Mouse (Mus musculus) gastrocnemius, postnatal 14 days (tissue): ENCODE data around the gene Bbx. TPM values are rescaled to one million over a fixed set of nuclear protein-coding genes. Genes with fewer than 3 reads are reported as not detected.

Experiments used
- DNase-seq: peaks from one replicate; pipeline ENCODE4 v3.0.0; 2021; ENCODE audit warnings: mixed read lengths
- intact Hi-C: fragments of 180-260 bp; cut with DNase I; formaldehyde crosslinking; loops from one replicate; pipeline ENCODE4 v1.15.1; 2025; ENCODE audit warnings: low total_unique reads
- total RNA-seq, 2 experiments: library from RNA; stranded (reverse); gene quantifications; 2 replicates each; pipeline ENCODE4 v1.2.3; 2021

Bbx gene
- total RNA-seq, 2 experiments from 2014 or later: 8.4 to 8.5 TPM

DNA sequence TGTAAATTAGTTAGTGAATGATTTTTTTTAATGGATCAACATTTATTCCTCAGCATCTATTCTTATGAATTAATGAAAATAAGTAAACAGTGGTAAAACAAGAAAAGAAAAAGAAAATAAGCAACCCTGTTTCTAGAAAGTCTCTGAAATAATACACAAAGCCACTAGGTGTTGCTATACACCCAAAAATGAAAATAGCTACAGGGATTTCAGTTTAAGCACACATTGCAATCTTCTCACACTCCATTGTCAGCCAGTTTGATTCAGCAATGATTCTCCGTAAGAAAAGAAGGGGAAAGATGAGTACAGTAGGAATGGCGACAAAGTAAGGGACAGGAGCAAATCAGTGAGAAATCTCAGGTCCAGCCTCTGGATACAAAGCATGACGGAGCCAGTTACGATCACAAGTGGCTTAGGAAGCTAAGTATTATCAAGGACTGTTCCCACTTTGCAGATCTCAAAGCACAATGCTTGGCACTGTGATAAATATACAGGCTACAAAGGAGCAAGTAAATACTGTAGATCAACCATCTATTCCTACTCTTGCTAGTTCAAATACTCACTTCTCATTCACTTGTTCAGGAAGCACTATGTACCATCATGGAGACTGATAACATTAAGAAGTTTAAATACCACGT lies 177.5 kb downstream of the Bbx start:
- intact Hi-C loops: loop anchor here (10.0 kb wide), 1 partner anchor 50 kb away; no protein-coding TSS in a partner anchor
- no peak for DNase-seq

DNA sequence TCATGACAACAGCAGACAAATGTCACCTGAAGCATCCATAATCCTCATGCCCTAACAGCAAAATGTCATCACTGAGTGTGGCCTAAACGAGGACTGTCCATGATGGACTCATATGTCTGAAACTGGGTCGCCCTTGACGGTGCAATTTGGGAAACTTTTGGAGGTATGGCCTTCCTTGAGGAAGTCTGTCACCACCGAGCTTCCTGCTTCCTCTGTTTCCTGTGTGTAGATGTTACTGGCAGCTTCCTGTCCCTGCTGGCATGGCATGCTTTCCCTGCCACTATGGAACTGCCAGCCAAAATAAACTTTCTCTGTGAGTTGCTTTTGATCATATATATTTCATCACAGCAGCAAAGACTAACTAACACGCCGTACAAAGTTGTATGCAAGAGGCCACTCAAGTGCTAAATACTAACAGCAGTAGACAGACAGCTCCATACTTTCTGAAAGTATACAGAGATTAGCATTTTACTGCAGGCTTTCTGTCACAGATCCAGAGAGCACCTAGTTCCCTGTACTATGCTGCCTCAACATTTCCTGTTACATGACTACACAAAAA lies 180.7 kb downstream of the Bbx start:
- intact Hi-C loops: loop anchor here (10.0 kb wide), 1 partner anchor 53 kb away; no protein-coding TSS in a partner anchor
- DNase-seq: no peak

- intact Hi-C loops: loop anchor here (10.0 kb wide), 1 partner anchor 54 kb away; no protein-coding TSS in a partner anchor
- no peak for DNase-seq
Observed at GRCm38 (mm10) chr16:50250469-50250868, 181.7 kb downstream of the Bbx start.

GRCm38 (mm10) chr16:50249036-50249435 lies 183.2 kb downstream of the Bbx start:
- intact Hi-C loops: no loop called here
- DNase-seq: no peak

DNA sequence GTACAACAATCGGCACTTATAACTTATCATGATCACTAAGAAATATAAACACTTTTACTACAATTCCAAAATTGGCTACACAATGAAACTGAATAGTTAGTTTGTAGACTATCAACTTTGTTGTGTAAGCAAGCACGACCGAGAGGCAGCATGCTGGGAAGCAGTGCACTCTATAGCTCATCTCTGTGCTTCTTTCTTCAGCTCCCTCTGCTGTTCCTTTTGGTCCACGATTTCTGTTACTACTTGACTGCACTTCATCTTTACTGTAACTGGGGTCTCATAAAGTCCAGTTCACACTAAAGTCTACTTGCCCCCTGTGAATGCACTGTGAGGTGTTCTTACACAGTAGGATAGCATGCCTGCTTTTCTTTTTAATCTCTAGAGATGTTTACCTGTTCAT lies 189.7 kb downstream of the Bbx start:
- no peak for DNase-seq
- intact Hi-C loops: no loop called here

DNA sequence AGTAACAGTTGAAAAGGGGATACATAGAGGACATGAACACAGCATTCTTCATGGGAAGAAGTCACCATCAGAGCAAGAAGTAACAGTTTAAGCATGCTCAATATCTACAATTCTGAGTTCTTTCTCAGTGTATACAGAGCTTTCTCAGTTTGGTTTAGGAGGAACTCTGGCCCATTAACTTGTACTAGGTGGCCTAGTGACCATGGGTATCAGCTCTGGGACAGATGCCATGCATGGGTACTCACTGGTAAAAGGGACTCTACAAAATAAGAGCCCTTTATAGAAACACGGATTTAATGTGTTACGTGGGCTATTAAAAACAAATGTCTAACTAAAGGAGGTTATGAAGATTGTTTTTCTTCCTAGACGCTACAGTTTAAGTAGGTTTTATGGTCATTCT lies 190.6 kb downstream of the Bbx start:
- DNase-seq: no peak
- intact Hi-C loops: no loop called here

DNA sequence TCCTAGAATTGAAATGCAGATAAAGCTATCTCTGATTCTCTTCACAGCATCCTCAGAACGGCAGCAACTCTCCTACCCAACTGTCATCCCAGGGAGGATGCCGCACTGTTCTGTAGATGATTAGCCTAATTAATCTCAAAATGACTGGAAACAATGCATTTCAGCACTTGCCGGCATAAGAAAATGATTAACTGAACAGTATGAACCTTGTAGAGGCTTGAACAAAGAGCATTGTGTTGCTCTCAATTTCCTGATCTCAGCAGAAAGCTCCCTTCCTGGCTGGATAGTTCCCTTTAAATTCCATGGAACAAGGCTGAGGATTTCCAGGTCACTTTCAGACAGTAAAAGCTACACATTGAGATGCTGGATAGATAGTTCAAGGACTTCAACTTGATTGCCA lies 197.0 kb downstream of the Bbx start:
- intact Hi-C loops: no loop called here

DNA sequence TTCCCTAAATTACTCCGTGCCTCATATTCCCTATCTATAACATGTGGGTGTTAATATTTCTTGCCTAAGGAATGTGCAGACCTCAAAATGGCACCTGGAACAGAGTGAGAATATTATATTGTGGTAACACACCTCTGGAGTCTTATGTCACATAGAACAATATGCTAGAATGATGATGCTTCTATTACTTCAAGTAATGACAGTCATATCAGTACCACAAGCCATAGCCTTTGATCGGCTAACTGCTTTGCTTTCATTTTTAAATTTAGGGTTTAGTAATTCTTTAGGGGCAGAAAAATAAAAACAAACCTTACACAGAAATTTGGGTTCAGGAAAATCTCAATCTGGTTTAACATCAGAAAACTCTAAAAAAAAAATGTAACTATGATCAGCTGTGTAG lies 201.6 kb downstream of the Bbx start:
- no peak for DNase-seq
- intact Hi-C loops: no loop called here

More for the DNA sequence above, 197.0 kb downstream of the Bbx start:
- no peak for DNase-seq

GRCm38 (mm10) chr16:50228833-50229232 lies 203.4 kb downstream of the Bbx start:
- DNase-seq: no peak
- intact Hi-C loops: no loop called here

- intact Hi-C loops: no loop called here
- DNase-seq: no peak
Observed at GRCm38 (mm10) chr16:50226274-50226673, 205.9 kb downstream of the Bbx start.

- intact Hi-C loops: no loop called here
Observed at GRCm38 (mm10) chr16:50224946-50225345, 207.2 kb downstream of the Bbx start.

DNA sequence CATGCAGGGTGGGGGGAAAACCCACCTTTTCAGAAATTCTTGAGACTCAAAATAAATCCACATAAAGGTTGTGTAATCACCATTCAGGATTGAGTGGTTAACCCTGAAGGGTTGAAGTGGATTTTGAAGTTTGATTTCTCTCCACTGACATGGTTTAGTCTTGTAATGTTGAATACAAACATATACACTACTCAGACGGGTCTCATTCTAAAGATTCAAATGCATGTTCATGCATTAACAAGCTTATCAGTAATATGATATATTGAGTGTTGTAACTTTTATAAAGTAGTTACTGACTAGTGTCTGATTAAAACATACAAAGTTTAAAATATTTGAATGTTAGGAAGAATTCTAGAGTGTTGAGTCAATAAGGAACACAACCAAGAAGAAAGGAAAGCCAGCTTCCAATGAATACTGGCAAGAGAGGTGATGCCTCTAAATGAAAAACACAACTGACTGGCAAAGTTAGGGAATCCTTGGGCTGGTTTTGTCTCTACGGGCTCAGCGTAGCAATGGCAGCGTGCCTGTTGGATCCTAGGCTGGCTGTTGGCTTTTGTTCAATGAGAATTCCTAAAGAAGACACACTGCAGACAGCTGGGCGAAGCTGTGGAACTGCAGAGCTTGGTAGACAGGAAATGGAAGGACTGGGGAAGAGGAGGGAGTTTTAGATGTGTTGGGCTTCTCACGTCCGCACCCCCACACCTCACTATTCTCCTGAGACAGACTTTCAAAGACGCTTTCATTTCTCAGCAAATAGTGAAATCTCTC lies 211.3 kb downstream of the Bbx start:
- peak; percentile 55 for DNase-seq
- intact Hi-C loops: no loop called here

More at GRCm38 (mm10) chr16:50224946-50225345, 207.2 kb downstream of the Bbx start:
- no peak for DNase-seq

GRCm38 (mm10) chr16:50217084-50217483 lies 215.1 kb downstream of the Bbx start:
- intact Hi-C loops: no loop called here
- no peak for DNase-seq

DNA sequence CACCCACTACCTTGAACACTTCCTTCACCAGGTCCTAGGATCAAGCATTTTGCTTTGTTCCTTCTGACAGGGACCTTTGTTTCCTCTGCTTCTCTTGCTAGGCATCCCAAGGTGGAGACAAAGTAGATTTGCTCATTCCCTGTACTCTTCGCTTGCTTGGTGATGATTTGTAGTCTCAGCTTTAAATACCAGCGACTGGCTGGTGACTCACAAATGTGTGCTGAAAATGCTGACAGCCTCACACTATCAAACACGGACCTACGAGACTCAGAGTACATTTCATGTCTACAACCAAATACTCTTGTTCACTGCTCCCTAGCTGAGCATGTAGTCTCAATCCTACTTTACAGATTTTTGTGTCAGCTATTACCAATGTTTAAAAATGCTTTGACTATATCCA lies 220.5 kb downstream of the Bbx start:
- intact Hi-C loops: no loop called here
- DNase-seq: no peak

- DNase-seq: no peak
- intact Hi-C loops: no loop called here
Observed at GRCm38 (mm10) chr16:50211231-50211630, 221.0 kb downstream of the Bbx start.

DNA sequence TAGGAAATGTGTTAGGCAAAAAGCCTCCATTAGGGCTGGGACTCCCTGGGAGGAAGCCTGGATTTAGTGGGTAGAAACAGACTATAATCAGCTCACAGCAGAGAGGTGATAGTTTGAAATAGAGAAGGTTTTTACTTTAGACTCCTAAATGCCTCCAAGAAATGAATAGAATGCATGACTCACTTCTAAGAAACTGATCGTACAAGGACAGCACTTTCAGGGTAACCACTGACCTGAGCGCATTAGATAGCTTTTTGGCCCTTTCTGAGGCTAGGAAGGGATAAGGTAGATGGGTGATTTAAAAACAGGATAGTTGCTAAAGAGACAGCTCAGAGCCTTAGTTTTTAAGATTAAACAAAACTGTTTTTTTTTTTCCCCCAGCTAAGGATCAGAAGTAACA lies 221.4 kb downstream of the Bbx start:
- DNase-seq: no peak
- intact Hi-C loops: no loop called here

- DNase-seq: no peak
- intact Hi-C loops: no loop called here
Observed at GRCm38 (mm10) chr16:50204944-50205343, 227.2 kb downstream of the Bbx start.

- no peak for DNase-seq
- intact Hi-C loops: no loop called here
Observed at GRCm38 (mm10) chr16:50201546-50202151, 230.5 kb downstream of the Bbx start.

GRCm38 (mm10) chr16:50200214-50200613 lies 232.0 kb downstream of the Bbx start:
- no peak for DNase-seq
- intact Hi-C loops: no loop called here

GRCm38 (mm10) chr16:50196118-50196517 lies 236.1 kb downstream of the Bbx start:
- DNase-seq: no peak
- intact Hi-C loops: no loop called here
